Mouse (Mus musculus) hindlimb bud, embryonic 11.5 days (tissue): ENCODE data around the gene Gramd4.
"Not testable (repeated sequence)": the region's sequence is repeated elsewhere in the genome, so short reads cannot be mapped to it uniquely, and the experiment has no call there.

Source experiments
- DNase-seq: peaks from one replicate; pipeline ENCODE4 v3.0.0-alpha.2; 2012; ENCODE audit warnings: low read depth, low spot score; ENCODE audit errors: extremely low spot score

Gramd4 gene

GRCm38 (mm10) chr15:86050170-86050743, 7.2 kb upstream of the Gramd4 start:
- no peak for DNase-seq

GRCm38 (mm10) chr15:86051152-86051551, 6.3 kb upstream of the Gramd4 start:
- DNase-seq: no peak

GRCm38 (mm10) chr15:86051878-86052478, 5.5 kb upstream of the Gramd4 start:
- no peak for DNase-seq

GRCm38 (mm10) chr15:86053890-86054536, 3.5 kb upstream of the Gramd4 start:
- peak; percentile 61 for DNase-seq

GRCm38 (mm10) chr15:86054861-86055260, 2.6 kb upstream of the Gramd4 start:
- not testable (repeated sequence) for DNase-seq

GRCm38 (mm10) chr15:86056221-86056760, 1.2 kb upstream of the Gramd4 start:
- DNase-seq: no peak

- no peak for DNase-seq
Observed at GRCm38 (mm10) chr15:86057908-86058307, 413 bp downstream of the Gramd4 start.

- no peak for DNase-seq
Observed at GRCm38 (mm10) chr15:86058394-86058915, 960 bp downstream of the Gramd4 start.

GRCm38 (mm10) chr15:86058931-86059834, 1.7 kb downstream of the Gramd4 start:
- DNase-seq: no peak

- no peak for DNase-seq
Observed at GRCm38 (mm10) chr15:86059835-86060380, 2.4 kb downstream of the Gramd4 start.

GRCm38 (mm10) chr15:86060581-86060980, 3.1 kb downstream of the Gramd4 start:
- DNase-seq: no peak

GRCm38 (mm10) chr15:86061221-86061620, 3.7 kb downstream of the Gramd4 start:
- DNase-seq: no peak

- DNase-seq: no peak
Observed at GRCm38 (mm10) chr15:86061848-86062481, 4.5 kb downstream of the Gramd4 start.

GRCm38 (mm10) chr15:86064191-86064849, 6.8 kb downstream of the Gramd4 start:
- no peak for DNase-seq

GRCm38 (mm10) chr15:86064850-86065229, 7.3 kb downstream of the Gramd4 start:
- no peak for DNase-seq

- no peak for DNase-seq
Observed at GRCm38 (mm10) chr15:86065367-86065766, 7.9 kb downstream of the Gramd4 start.

GRCm38 (mm10) chr15:86066836-86067580, 9.5 kb downstream of the Gramd4 start:
- DNase-seq: no peak

- DNase-seq: no peak
Observed at GRCm38 (mm10) chr15:86067581-86067910, 10.1 kb downstream of the Gramd4 start.

GRCm38 (mm10) chr15:86067941-86068495, 10.5 kb downstream of the Gramd4 start:
- no peak for DNase-seq
